Mouse (Mus musculus) brain, embryonic 14.5 days (tissue): Measurements from ENCODE around the gene Smarca4.

Experiments
- CTCF ChIP-seq: fragments of 200-500 bp; IDR thresholded peaks from 2 replicates; pipeline ENCODE4 v1.5.1; 2012; ENCODE audit warnings: inconsistent platforms, mild to moderate bottlenecking, moderate library complexity, borderline replicate concordance; ENCODE audit not compliant: insufficient read depth, insufficient read length; ENCODE audit errors: extremely low read depth
- POLR2A ChIP-seq: fragments of 200-500 bp; IDR thresholded peaks from 2 replicates; pipeline ENCODE4 v1.6.1; 2012; ENCODE audit warnings: mild to moderate bottlenecking, inconsistent platforms, borderline replicate concordance; ENCODE audit not compliant: poor library complexity, insufficient read depth, insufficient read length, severe bottlenecking; ENCODE audit errors: extremely low read depth

DNA sequence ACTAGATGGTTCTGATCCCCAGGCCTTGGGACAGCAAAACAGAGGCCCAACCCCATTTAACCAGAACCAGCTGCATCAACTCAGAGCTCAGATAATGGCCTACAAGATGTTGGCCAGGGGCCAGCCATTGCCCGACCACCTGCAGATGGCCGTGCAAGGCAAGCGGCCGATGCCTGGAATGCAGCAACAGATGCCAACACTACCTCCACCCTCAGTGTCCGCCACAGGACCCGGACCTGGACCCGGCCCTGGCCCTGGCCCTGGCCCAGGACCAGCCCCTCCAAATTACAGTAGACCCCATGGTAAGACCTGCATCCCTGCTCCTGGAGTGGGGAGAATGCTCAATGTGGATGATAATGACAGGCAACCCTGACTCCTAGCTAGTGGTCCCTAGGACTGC lies 19.7 kb downstream of the Smarca4 start:
- TF ChIP-seq CTCF (no peak), POLR2A (no peak)
